Mouse (Mus musculus) neural tube, embryonic 11.5 days (tissue): ENCODE results near the gene Sergef. TPM values are rescaled to one million over a fixed set of nuclear protein-coding genes. Genes with fewer than 3 reads are reported as not detected.

Experiments used
- ATAC-seq: fragments of 200-750 bp; cut with Nextera tagmentation; 2 replicates; pipeline ENCODE4 v1.8.0; 2017; ENCODE audit warnings: moderate number of reproducible peaks, mild to moderate bottlenecking, moderate TSS enrichment, moderate library complexity; ENCODE audit not compliant: insufficient read depth, low FRiP score, low TSS enrichment
- DNase-seq: peaks from one replicate; pipeline ENCODE4 v3.0.0-alpha.2; 2015; ENCODE audit warnings: low spot score
- H3K27ac ChIP-seq: fragments of 300-500 bp; sonication (generic); 2 replicates; pipeline ENCODE4 v1.5.1; 2014; ENCODE audit warnings: low read depth, mild to moderate bottlenecking, low read length
- H3K27me3 ChIP-seq: fragments of 300-500 bp; sonication (generic); 2 replicates; pipeline ENCODE4 v1.6.1; 2014; ENCODE audit warnings: mild to moderate bottlenecking, low read length, mixed read lengths; ENCODE audit not compliant: control insufficient read depth, insufficient read depth
- H3K36me3 ChIP-seq: fragments of 300-500 bp; sonication (generic); 2 replicates; pipeline ENCODE4 v1.6.1; 2014; ENCODE audit warnings: mild to moderate bottlenecking, low read length, moderate library complexity, mixed read lengths; ENCODE audit not compliant: control insufficient read depth, insufficient read depth
- H3K4me1 ChIP-seq: fragments of 300-500 bp; sonication (generic); 2 replicates; pipeline ENCODE4 v1.6.1; 2014; ENCODE audit warnings: low read length, mixed read lengths; ENCODE audit not compliant: control insufficient read depth, insufficient read depth
- H3K4me2 ChIP-seq: fragments of 300-500 bp; sonication (generic); 2 replicates; pipeline ENCODE4 v1.6.1; 2014; ENCODE audit warnings: low read depth, mild to moderate bottlenecking, moderate library complexity
- H3K4me3 ChIP-seq: fragments of 300-500 bp; sonication (generic); 2 replicates; pipeline ENCODE4 v1.5.1; 2014; ENCODE audit warnings: low read depth, low read length
- H3K9ac ChIP-seq: fragments of 300-500 bp; sonication (generic); 2 replicates; pipeline ENCODE4 v1.6.1; 2014; ENCODE audit warnings: mild to moderate bottlenecking, low read length
- H3K9me3 ChIP-seq: fragments of 300-500 bp; sonication (generic); 2 replicates; pipeline ENCODE4 v1.6.1; 2016; ENCODE audit warnings: low read length; ENCODE audit not compliant: control insufficient read depth
- WGBS: fragments of 180-500 bp; shearing (Covaris S2); extraction: QIAGEN DNeasy Blood & Tissue Kit; methylation state at CpG from one replicate; pipeline ENCODE4 v1.1.7; 2014; 5-methylcytosine and 5-hydroxymethylcytosine counted together
- polyA plus RNA-seq: library from polyadenylated mRNA; unstranded; fragments of >200 nt; fragmentation: Nextera tagmentation; extraction: Ambion mirVana; gene quantifications from 2 replicates; pipeline ENCODE4 v1.2.1, GENCODE M21; 2014

Gene Sergef
- polyA plus RNA-seq, 1 experiment from 2014 or later, result 13.5 TPM

DNA sequence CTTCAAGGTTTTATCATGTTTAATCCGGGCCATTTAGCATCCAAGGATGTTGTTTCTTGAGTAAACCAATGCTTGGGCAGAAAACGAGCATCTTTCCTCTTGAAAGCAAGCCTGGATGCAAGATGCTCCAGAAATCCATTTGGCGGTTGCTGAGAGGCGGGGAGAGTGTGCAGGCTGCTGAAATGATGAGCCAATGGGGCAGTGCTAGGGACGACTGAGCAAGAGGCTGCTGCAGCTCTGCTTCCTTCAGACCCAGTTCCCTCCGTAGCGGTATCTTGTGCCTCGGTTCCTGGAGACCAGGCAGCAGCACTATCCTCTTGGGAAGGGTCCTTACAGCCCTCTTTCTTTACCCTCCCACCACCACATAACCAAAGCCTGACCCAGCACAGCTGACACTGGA, 177.3 kb downstream of the Sergef start:
- Histone ChIP-seq H3K9me3 (no peaks in the 10 kb centered on the region), H3K4me1 (no peaks in the 10 kb centered on the region), H3K27me3 (no peaks in the 10 kb centered on the region), H3K4me2 (no peak overlapping the region), H3K4me3 (no peak overlapping the region), H3K27ac (no peak overlapping the region), H3K36me3 (no peaks in the 10 kb centered on the region), H3K9ac (no peak overlapping the region)
- DNase-seq (no peak), ATAC-seq (no peak)
- WGBS, result 75% methylated on average over 8 of the region's 8 CpGs

DNA sequence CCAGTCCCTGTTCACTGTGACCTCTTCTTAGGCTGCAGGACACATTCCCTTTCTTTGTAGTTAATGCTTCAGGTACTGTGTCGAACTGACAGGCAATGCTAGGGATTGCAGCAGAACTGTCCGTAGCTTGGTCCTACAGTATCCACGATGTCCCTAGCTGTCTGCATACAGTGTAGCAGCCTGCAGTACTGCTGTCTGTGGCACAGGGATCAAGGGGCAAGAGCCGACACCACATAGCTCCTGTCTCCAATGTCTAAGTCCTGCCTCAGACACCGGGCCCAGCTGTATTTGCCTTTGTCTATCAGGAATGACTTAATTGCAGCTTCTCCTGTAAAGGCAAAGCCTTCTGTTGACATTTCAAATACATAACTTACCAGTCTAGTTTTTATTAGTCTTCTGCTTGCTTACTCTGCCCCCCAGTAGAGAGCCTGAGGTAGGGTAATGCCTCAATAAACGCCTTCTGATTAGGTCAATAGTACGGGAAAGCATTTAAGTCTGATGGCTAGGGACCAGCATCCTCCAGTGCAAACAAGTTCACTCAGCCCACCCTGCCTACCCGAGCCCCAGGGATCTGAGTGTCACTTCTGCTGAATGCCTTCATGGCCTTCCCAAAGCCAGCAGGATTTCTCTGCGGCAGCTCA, 179.9 kb downstream of the Sergef start:
- no peak for ATAC-seq
- H3K9ac ChIP-seq, result no peak overlapping the region

DNA sequence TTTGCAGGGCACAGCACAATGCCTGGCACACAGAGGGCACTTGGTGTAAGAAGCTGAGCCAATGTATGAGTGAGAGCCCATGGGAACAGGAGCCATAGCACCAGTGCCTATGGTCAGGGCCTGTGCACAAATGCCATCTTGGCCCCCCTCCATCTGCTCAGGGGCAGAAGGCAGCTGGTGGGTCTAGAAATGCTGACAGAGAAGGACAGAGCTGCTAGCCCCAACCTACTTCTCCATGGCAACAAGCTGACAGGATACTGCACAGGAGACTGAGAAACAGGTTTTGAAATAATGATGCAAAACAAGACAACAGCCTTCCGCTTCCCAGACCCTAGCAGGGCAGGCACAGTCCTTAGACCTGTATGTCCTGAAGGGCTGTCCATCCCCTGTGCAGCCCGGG, 180.4 kb downstream of the Sergef start:
- H3K9ac ChIP-seq, result no peak overlapping the region
- no peaks in the 10 kb centered on the region for H3K9me3 ChIP-seq
- H3K4me3 ChIP-seq, result no peak overlapping the region
- H3K27ac ChIP-seq, result no peak overlapping the region
- no peaks in the 10 kb centered on the region; the same call in 1 of the 2 replicates for H3K4me1 ChIP-seq
- no peaks in the 10 kb centered on the region for H3K27me3 ChIP-seq
- DNase-seq (no peak), ATAC-seq (no peak)
- H3K36me3 ChIP-seq, result no peaks in the 10 kb centered on the region
- WGBS, result 78% methylated on average over 2 of the region's 2 CpGs
- no peak overlapping the region for H3K4me2 ChIP-seq

More for the DNA sequence above, 179.9 kb downstream of the Sergef start:
- Histone ChIP-seq H3K27ac (no peak overlapping the region), H3K4me2 (no peak overlapping the region), H3K9me3 (no peaks in the 10 kb centered on the region), H3K4me3 (no peak overlapping the region), H3K36me3 (no peaks in the 10 kb centered on the region), H3K4me1 (no peaks in the 10 kb centered on the region), H3K27me3 (no peaks in the 10 kb centered on the region)
- DNase-seq, result no peak
- WGBS, result 83% methylated on average over 9 of the region's 9 CpGs

GRCm38 (mm10) chr7:46457889-46458288, 181.7 kb downstream of the Sergef start:
- H3K4me3 ChIP-seq, result no peak overlapping the region
- peaks cover 7% of the 10 kb centered on the region; the same call in 1 of the 2 replicates for H3K4me1 ChIP-seq
- 85% methylated on average over 3 of the region's 3 CpGs for WGBS
- no peak overlapping the region for H3K4me2 ChIP-seq
- H3K9me3 ChIP-seq, result no peaks in the 10 kb centered on the region
- ATAC-seq (no peak), DNase-seq (no peak)
- no peak overlapping the region for H3K9ac ChIP-seq
- H3K27me3 ChIP-seq, result no peaks in the 10 kb centered on the region
- no peaks in the 10 kb centered on the region for H3K36me3 ChIP-seq
- no peak overlapping the region for H3K27ac ChIP-seq

GRCm38 (mm10) chr7:46453930-46454679, 185.5 kb downstream of the Sergef start:
- 20% methylated on average over 10 of the region's 10 CpGs for WGBS
- H3K9me3 ChIP-seq, result no peaks in the 10 kb centered on the region
- H3K36me3 ChIP-seq, result no peaks in the 10 kb centered on the region
- no peak overlapping the region for H3K27ac ChIP-seq
- DNase-seq (peak; percentile 71), ATAC-seq (peak; percentile 88)
- no peak overlapping the region for H3K9ac ChIP-seq
- H3K4me2 ChIP-seq, result no peak overlapping the region
- H3K4me1 ChIP-seq, result peaks cover 10% of the 10 kb centered on the region
- H3K4me3 ChIP-seq, result no peak overlapping the region
- no peaks in the 10 kb centered on the region for H3K27me3 ChIP-seq

GRCm38 (mm10) chr7:46448922-46449645, 190.5 kb downstream of the Sergef start:
- Histone ChIP-seq H3K4me1 (peaks cover 10% of the 10 kb centered on the region), H3K9ac (no peak overlapping the region), H3K27ac (no peak overlapping the region), H3K9me3 (no peaks in the 10 kb centered on the region), H3K4me3 (no peak overlapping the region), H3K4me2 (no peak overlapping the region), H3K36me3 (no peaks in the 10 kb centered on the region), H3K27me3 (no peaks in the 10 kb centered on the region)
- WGBS, result 61% methylated on average over 6 of the region's 6 CpGs
- no peak for ATAC-seq
- DNase-seq, result no peak

GRCm38 (mm10) chr7:46447473-46448165, 192.0 kb downstream of the Sergef start:
- Histone ChIP-seq H3K27me3 (no peaks in the 10 kb centered on the region), H3K36me3 (no peaks in the 10 kb centered on the region), H3K4me2 (no peak overlapping the region), H3K27ac (no peak overlapping the region), H3K9ac (no peak overlapping the region), H3K9me3 (no peaks in the 10 kb centered on the region), H3K4me1 (peaks cover 3% of the 10 kb centered on the region; the same call in 1 of the 2 replicates), H3K4me3 (no peak overlapping the region)
- ATAC-seq (no peak), DNase-seq (no peak)
- WGBS, result 74% methylated on average over 9 of the region's 9 CpGs

GRCm38 (mm10) chr7:46445896-46446295, 193.7 kb downstream of the Sergef start:
- Histone ChIP-seq H3K4me2 (no peak overlapping the region), H3K36me3 (no peaks in the 10 kb centered on the region), H3K27ac (no peak overlapping the region), H3K9ac (no peak overlapping the region), H3K9me3 (no peaks in the 10 kb centered on the region), H3K4me1 (peaks cover 3% of the 10 kb centered on the region; the same call in 1 of the 2 replicates), H3K27me3 (no peaks in the 10 kb centered on the region), H3K4me3 (no peak overlapping the region)
- DNase-seq (no peak), ATAC-seq (no peak)
- WGBS, result 77% methylated on average over 6 of the region's 6 CpGs
